Mouse (Mus musculus) kidney, postnatal 36 days (tissue): Measurements from ENCODE around the gene Appl2.

Experiments
- DNase-seq, 2 experiments: peaks; one replicate each; pipeline ENCODE4 v3.0.0; 2021 to 2022; ENCODE audit warnings: mixed read lengths in 2 of 2

The Appl2 gene

GRCm38 (mm10) chr10:83630899-83631298, 17.6 kb downstream of the Appl2 start:
- no peak for DNase-seq

DNA sequence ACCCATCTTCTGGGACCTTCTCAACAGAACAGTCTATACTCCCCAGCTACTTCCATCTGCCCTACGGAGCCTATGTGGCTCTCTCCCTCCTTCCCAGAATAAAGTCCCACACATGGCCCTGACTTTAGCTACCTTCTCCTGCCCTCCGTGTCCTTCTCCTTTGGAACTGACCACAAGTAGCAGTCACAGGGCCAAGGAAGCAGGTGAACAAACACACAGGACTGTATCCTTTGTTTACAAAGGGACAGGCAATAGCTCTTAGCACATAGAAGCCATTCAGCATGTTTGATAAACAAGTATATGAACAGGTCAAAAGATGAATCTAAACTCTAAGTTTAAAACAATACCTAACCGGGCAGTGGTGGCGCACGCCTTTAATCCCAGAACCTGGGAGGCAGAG, 18.7 kb downstream of the Appl2 start:
- no peak for DNase-seq

GRCm38 (mm10) chr10:83629190-83629781, 19.3 kb downstream of the Appl2 start:
- no peak for DNase-seq

DNA sequence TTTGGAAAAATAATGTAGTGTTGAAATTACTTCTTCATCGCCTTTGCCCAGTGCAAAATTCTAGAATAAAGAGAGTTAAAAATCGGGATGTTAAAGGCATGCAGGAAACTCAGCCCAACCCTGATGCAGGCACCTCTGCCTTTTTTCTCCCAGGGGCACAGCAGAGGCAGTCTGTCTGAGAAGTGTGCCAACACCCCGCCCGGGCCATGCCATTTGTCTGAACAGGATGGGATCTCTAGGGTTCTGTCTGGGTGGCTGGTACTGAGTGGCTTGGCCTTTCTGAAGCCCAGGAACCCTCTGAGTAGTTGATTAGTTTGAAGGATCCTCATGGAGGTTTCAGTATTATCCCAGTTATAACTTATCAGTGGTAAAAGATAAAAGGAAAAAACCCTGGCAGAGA, 20.3 kb downstream of the Appl2 start:
- no peak for DNase-seq

DNA sequence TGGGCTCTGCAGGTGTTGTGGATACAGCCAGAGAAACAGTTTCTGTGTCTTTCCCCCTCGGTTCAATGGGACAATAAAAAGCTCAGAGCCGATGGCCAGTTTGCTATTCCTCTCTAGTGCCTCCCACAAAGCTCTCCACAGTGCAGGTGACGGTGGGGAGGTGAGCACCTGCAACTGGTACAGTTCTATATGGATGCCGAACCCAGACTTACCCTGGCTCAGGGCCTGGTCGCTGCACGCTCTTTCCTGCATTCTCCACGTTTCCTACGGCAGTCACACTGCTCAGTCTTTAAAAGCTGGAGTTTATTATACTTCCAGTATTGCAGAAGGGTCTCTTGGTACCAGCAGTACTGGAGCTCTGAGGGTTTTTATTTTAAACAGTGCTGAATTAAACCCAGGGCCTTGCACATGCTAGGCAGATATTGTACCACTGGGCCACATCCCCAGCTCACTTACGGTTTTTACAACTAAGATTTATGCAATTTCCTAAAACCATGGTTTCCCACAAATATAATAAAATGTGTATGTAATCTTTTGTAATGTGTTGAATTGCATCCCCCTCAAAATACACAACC, 21.3 kb downstream of the Appl2 start:
- DNase-seq = no peak

DNA sequence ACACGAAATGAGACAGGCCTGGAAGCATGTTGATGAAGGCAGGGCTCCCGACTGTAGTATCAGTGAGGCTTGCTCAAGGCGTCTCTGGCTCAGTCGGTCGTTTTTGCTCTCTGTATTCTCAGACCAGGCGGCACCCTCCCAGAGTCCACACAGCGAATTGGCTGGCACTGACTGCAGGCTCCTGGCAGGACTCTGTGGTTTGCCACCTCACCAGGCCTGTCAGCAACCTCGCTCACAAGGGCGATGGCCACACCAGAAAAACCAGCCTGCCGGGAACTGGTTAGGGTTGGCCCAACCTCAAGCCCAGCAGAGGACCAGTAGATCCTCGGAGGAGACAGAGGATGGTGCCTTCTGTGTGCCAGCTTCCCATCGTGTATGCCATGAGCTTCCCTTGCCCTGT, 23.7 kb downstream of the Appl2 start:
- no peak for DNase-seq

GRCm38 (mm10) chr10:83624065-83624464, 24.5 kb downstream of the Appl2 start:
- no peak for DNase-seq

GRCm38 (mm10) chr10:83620350-83621055, 28.0 kb downstream of the Appl2 start:
- no peak for DNase-seq

- DNase-seq = peak in 1 of 2 experiments; percentile 28
Measured at GRCm38 (mm10) chr10:83618819-83619440, 29.6 kb downstream of the Appl2 start.

GRCm38 (mm10) chr10:83617366-83617765, 31.2 kb downstream of the Appl2 start:
- DNase-seq = peak; percentile 16 to 59

DNA sequence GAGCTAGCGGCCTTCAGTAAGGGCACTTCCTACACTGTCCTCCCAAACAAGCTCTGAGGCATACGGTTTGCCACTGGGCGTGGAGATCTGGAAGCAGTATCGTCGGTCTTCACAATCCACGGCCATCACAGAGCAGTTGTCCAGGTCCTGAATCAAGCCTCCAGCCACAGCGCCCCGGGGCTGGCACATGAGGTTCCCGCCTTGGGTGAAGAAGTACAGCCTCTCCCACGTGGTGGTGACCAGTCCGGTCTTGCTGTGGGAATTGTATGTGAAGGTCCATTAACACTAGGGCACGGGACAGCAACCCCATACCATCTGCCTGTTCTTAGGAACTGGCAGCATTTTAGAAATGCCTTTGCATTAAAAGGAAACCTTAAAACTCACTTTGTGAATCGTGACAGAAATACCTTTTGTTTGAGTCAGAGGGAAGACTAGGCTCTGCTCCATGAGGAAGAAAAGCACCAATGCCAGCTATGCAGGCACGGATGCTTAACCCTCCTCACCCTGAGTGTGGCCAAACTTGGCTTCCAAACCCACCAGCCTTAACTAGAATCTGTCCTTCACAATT, 35.8 kb downstream of the Appl2 start:
- no peak for DNase-seq

DNA sequence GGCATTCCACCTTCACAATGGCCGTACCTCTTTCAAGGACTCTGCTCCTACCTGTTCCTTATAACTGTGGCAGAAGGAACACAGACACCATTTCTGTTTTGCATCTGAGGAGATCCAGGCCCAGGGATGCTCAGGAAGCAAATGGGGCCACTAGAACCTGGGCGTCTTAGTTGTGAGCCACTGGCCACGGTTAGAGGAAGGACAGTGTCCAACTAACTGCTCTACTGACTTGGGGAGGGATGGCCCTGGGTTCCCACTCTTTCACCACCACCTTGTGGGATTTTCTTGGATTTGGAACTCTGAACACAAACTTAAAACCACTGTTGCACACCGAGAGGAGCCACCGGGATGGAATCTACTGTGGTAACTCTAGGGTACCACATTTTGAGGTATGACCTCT, 36.7 kb downstream of the Appl2 start:
- no peak for DNase-seq

DNA sequence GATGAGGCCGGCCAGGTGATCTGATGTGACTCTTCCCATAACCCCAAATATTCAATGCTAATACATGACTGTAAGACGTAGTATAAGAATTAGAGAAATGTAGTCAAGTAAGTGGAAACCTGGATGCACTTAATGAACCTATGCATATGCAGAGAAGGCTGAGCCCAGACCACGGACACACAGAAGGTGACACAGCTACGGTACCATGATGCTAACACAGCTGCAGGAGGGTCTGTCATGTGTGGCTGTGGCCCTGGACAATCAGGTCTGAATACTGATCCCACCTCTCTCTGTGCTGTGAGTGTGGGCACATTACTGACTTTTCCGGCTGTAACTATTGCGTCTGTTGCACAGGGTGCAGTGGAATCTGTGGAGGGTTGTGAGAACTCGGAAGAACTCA, 38.0 kb downstream of the Appl2 start:
- DNase-seq = no peak

GRCm38 (mm10) chr10:83608596-83608995, 39.9 kb downstream of the Appl2 start:
- no peak for DNase-seq

DNA sequence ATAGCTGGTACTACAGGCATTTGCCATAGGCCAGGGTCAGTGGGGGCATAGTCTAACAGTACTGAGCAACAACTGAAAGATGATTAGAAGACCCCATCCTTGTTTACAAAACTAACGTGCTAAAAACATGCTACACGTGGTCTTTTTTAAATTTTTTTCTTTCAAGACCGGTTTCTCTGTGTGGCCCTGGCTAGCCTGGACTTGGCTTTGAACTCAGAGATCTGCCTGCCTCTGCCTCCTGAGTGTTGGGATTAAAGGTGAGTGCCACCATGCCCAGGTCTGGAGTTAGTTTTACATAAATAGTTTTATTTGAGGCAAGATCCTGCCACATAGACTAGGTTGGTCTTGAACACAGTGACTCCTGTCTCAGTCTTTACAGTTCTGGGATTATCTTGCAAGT, 41.4 kb downstream of the Appl2 start:
- no peak for DNase-seq

- DNase-seq = no peak
Measured at GRCm38 (mm10) chr10:83605637-83606183, 42.8 kb downstream of the Appl2 start.

DNA sequence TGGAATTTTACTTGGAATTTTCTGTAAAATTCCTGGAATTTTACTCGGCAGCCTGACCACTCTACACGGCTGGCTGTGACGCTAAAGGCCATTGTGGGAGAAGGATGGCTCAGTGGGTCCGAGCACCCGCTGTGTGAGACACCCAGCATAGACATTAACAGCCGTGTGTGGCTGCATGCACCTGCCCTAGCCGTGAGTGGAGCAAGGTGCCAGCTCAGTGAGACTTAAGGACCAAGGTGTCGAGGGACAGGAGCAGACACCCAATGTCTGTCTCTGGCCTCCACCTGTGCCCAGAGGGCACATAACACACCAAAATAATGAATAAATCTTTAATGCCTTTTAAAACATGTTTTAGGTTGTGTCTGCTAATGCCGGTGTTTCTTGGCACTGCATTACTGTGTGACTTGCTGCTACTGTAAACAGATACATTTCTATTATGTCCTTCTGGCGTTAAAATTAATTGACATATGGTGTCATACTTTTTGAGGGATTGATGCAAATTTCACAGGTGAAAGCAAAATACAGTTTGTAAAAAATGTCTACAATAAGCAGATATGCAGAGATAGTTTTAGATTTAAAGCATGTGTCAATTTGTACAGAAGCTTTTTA, 44.5 kb downstream of the Appl2 start:
- DNase-seq = no peak

GRCm38 (mm10) chr10:83600650-83601049, 47.9 kb downstream of the Appl2 start:
- DNase-seq = no peak

DNA sequence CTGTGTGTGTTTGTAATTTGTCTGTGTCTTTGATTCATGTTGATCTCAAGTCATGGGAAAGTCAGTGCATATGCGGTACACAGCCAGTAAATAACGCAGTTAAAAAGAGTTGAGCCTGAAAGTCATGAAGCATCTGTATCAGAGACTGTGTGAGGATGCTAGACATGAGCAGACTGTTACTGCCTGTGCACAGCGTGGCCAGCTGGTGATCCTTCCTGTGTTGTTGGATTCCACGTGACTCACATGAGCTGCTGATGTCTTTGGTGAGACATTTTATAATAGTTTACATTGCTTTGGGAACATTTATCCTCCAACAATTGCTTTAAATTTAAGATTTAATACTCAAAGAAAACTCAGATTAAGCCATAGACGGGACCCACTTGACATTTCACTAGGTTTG, 54.0 kb downstream of the Appl2 start:
- DNase-seq = no peak

- no peak for DNase-seq
Measured at GRCm38 (mm10) chr10:83592616-83593015, 55.9 kb downstream of the Appl2 start.

DNA sequence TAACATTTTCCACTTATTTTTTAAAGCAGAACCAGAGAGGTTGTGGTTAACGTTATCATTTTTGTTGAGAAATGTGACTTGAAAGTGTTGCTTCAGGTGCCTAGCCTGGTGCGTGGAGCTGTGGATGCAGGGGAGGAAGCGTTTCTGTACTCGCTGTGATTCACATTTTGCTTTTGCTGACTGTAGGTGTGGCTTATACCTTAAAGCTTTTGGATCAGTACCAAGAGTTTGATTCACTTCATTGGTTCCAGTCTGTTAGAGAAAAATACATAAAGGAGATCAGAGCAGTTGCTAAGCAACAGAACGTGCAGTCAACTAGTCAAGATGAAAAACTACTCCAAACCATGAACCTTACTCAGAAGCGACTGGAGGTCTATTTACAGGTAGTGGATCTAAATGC, 57.7 kb downstream of the Appl2 start:
- DNase-seq = no peak

GRCm38 (mm10) chr10:83565449-83566441, 82.8 kb downstream of the Appl2 start:
- no peak for DNase-seq
